Mouse (Mus musculus): ENCODE measurements around the gene Qpctl. TPM values are rescaled to one million over a fixed set of nuclear protein-coding genes. Genes with fewer than 3 reads are reported as not detected.

Qpctl gene
- 10 to 100 TPM in 1 of 2 experiments, 1 to 10 TPM in 1; 9.8 to 10.7 TPM for polyA plus RNA-seq (2017; shearing (Covaris generic))

GRCm38 (mm10) chr7:19148875-19149541, at the start of gene Qpctl:
Gene Qpctl (minus strand): TSS chr7:19149291.

GRCm38 (mm10) chr7:19175708-19176515, 26.8 kb upstream of the Qpctl start, which contains the start of gene Eml2:
Gene Eml2 (plus strand): TSS chr7:19176421.

GRCm38 (mm10) chr7:19165656-19166423, 16.7 kb upstream of the Qpctl start, which contains the start of gene Gipr:
Gene Gipr (minus strand): TSS chr7:19166127.

GRCm38 (mm10) chr7:19149626-19150025, 535 bp upstream of the Qpctl start, which contains the start of gene Snrpd2:
Gene Snrpd2 (plus strand): TSS chr7:19149722.

GRCm38 (mm10) chr7:19119631-19120429, 29.3 kb downstream of the Qpctl start, which contains the start of gene Fbxo46:
Gene Fbxo46 (plus strand): TSS chr7:19119859.

GRCm38 (mm10) chr7:19118028-19118771, 30.9 kb downstream of the Qpctl start, which contains the start of gene Gm4969:
Gene Gm4969 (minus strand): TSS chr7:19118368.

GRCm38 (mm10) chr7:19094471-19094825, 54.6 kb downstream of the Qpctl start, which contains the start of gene Six5:
Gene Six5 (plus strand): TSS chr7:19094594.

Other genes starting within 250 kb of the Qpctl start
- 10 to 100 TPM; 29.2 to 30.6 TPM for gene Ccdc61, start 238.9 kb downstream of the Qpctl start, polyA plus RNA-seq (2017; shearing (Covaris generic))
- gene Nova2, start 223.4 kb downstream of the Qpctl start, polyA plus RNA-seq (2017; shearing (Covaris generic)): under 1 TPM in 1 of 2 experiments, not detected in 1; 0.05 TPM
- gene Nanos2, start 161.9 kb downstream of the Qpctl start, polyA plus RNA-seq (2017; shearing (Covaris generic)): under 1 TPM in 1 of 2 experiments, not detected in 1; 0.23 TPM
- 1 to 10 TPM; 5.2 to 9.4 TPM for gene Mypop, start 158.0 kb downstream of the Qpctl start, polyA plus RNA-seq (2017; shearing (Covaris generic))
- gene Irf2bp1, start 145.2 kb downstream of the Qpctl start, polyA plus RNA-seq (2017; shearing (Covaris generic)): 10 to 100 TPM; 36.4 to 40.1 TPM
- not detected for gene Foxa3, start 125.8 kb downstream of the Qpctl start, polyA plus RNA-seq (2017; shearing (Covaris generic))
- 10 to 100 TPM; 18.4 to 25.8 TPM for gene Sympk, start 124.9 kb downstream of the Qpctl start, polyA plus RNA-seq (2017; shearing (Covaris generic))
- gene Rsph6a, start 94.6 kb downstream of the Qpctl start, polyA plus RNA-seq (2017; shearing (Covaris generic)): not detected
- gene Dmwd, start 73.1 kb downstream of the Qpctl start, polyA plus RNA-seq (2017; shearing (Covaris generic)): 1 to 10 TPM in 1 of 2 experiments, under 1 TPM in 1; 0.13 to 1.2 TPM
- gene Dmpk, start 65.4 kb downstream of the Qpctl start, polyA plus RNA-seq (2017; shearing (Covaris generic)): under 1 TPM in 1 of 2 experiments, not detected in 1; 0.23 TPM
- gene Six5, start 54.7 kb downstream of the Qpctl start, polyA plus RNA-seq (2017; shearing (Covaris generic)): under 1 TPM in 1 of 2 experiments, not detected in 1; 0.61 TPM
- not detected for gene Gm4969, start 30.9 kb downstream of the Qpctl start, polyA plus RNA-seq (2017; shearing (Covaris generic))
- 10 to 100 TPM in 1 of 2 experiments, 1 to 10 TPM in 1; 9.4 to 18.5 TPM for gene Fbxo46, start 29.4 kb downstream of the Qpctl start, polyA plus RNA-seq (2017; shearing (Covaris generic))
- gene Snrpd2, start 431 bp upstream of the Qpctl start, polyA plus RNA-seq (2017; shearing (Covaris generic)): 10 to 100 TPM; 43.7 to 53.5 TPM
- gene Gipr, start 16.8 kb upstream of the Qpctl start, polyA plus RNA-seq (2017; shearing (Covaris generic)): under 1 TPM in 1 of 2 experiments, not detected in 1; 0.37 TPM
- gene Eml2, start 27.1 kb upstream of the Qpctl start, polyA plus RNA-seq (2017; shearing (Covaris generic)): 10 to 100 TPM; 21.8 to 28.3 TPM
- gene Gpr4, start 63.2 kb upstream of the Qpctl start, polyA plus RNA-seq (2017; shearing (Covaris generic)): under 1 TPM; 0.16 to 0.17 TPM
- 10 to 100 TPM; 17.5 to 19.0 TPM for gene Opa3, start 79.0 kb upstream of the Qpctl start, polyA plus RNA-seq (2017; shearing (Covaris generic))
- gene Vasp, start 122.5 kb upstream of the Qpctl start, polyA plus RNA-seq (2017; shearing (Covaris generic)): 100 to 1,000 TPM; 246 to 417 TPM
- gene Ppm1n, start 130.8 kb upstream of the Qpctl start, polyA plus RNA-seq (2017; shearing (Covaris generic)): 1 to 10 TPM in 1 of 2 experiments, under 1 TPM in 1; 0.77 to 7.4 TPM
- under 1 TPM; 0.25 to 0.48 TPM for gene Rtn2, start 133.3 kb upstream of the Qpctl start, polyA plus RNA-seq (2017; shearing (Covaris generic))
- 1 to 10 TPM in 1 of 2 experiments, under 1 TPM in 1; 0.52 to 1.4 TPM for gene Fosb, start 160.8 kb upstream of the Qpctl start, polyA plus RNA-seq (2017; shearing (Covaris generic))
- gene Ercc1, start 195.5 kb upstream of the Qpctl start, polyA plus RNA-seq (2017; shearing (Covaris generic)): 10 to 100 TPM; 74.5 to 80.7 TPM
- gene Cd3eap, start 210.2 kb upstream of the Qpctl start, polyA plus RNA-seq (2017; shearing (Covaris generic)): 10 to 100 TPM; 10.2 to 19.7 TPM
- gene Ppp1r13l, start 210.5 kb upstream of the Qpctl start, polyA plus RNA-seq (2017; shearing (Covaris generic)): under 1 TPM; 0.32 to 0.49 TPM
- 1 to 10 TPM; 5.6 to 7.5 TPM for gene Ercc2, start 232.7 kb upstream of the Qpctl start, polyA plus RNA-seq (2017; shearing (Covaris generic))

Data from activated CD4-positive, CD25-positive, alpha-beta regulatory T cell (primary cell).